Mouse (Mus musculus): ENCODE results near the gene Chd5.

DNA sequence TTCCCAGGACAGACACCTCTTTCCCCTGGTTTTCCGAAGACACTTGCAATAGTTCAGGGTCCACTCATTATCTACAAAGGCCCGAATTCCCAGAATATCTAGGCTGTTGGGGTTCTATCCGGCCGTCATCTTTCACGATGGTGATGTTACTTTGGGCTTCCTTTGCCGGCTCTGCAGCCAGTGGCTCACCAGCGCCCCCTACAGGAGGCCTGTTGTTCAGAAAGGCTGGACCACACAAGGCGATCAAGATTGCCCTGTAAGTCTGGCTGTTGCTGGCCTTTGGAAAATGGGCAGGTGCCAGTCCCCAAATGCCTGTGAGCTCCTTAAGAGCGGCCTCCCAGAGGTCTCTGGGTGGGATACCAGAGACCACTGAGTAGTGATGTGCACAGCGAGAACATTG, 96.8 kb downstream of the Chd5 start:
- peak; percentile 76 for TF ChIP-seq CTCF (IDR thresholded peaks at IDR 0.05; ENCODE audit: extremely low read depth, insufficient read depth, low read length)
- no peak for TF ChIP-seq POLR2A (IDR thresholded peaks at IDR 0.05; ENCODE audit: extremely low read depth, insufficient read depth, low read length)
